Mouse (Mus musculus) neural tube, embryonic 11.5 days (tissue): ENCODE results near the gene G3bp2. TPM values are rescaled to one million over a fixed set of nuclear protein-coding genes. Genes with fewer than 3 reads are reported as not detected.

ENCODE experiments used
- ATAC-seq: fragments of 200-750 bp; cut with Nextera tagmentation; 2 replicates; pipeline ENCODE4 v1.8.0; 2017; ENCODE audit warnings: moderate number of reproducible peaks, mild to moderate bottlenecking, moderate TSS enrichment, moderate library complexity; ENCODE audit not compliant: insufficient read depth, low FRiP score, low TSS enrichment
- DNase-seq: peaks from one replicate; pipeline ENCODE4 v3.0.0-alpha.2; 2015; ENCODE audit warnings: low spot score
- H3K27ac ChIP-seq: fragments of 300-500 bp; sonication (generic); 2 replicates; pipeline ENCODE4 v1.5.1; 2014; ENCODE audit warnings: low read depth, mild to moderate bottlenecking, low read length
- H3K27me3 ChIP-seq: fragments of 300-500 bp; sonication (generic); 2 replicates; pipeline ENCODE4 v1.6.1; 2014; ENCODE audit warnings: mild to moderate bottlenecking, low read length, mixed read lengths; ENCODE audit not compliant: control insufficient read depth, insufficient read depth
- H3K36me3 ChIP-seq: fragments of 300-500 bp; sonication (generic); 2 replicates; pipeline ENCODE4 v1.6.1; 2014; ENCODE audit warnings: mild to moderate bottlenecking, low read length, moderate library complexity, mixed read lengths; ENCODE audit not compliant: control insufficient read depth, insufficient read depth
- H3K4me1 ChIP-seq: fragments of 300-500 bp; sonication (generic); 2 replicates; pipeline ENCODE4 v1.6.1; 2014; ENCODE audit warnings: low read length, mixed read lengths; ENCODE audit not compliant: control insufficient read depth, insufficient read depth
- H3K4me2 ChIP-seq: fragments of 300-500 bp; sonication (generic); 2 replicates; pipeline ENCODE4 v1.6.1; 2014; ENCODE audit warnings: low read depth, mild to moderate bottlenecking, moderate library complexity
- H3K4me3 ChIP-seq: fragments of 300-500 bp; sonication (generic); 2 replicates; pipeline ENCODE4 v1.5.1; 2014; ENCODE audit warnings: low read depth, low read length
- H3K9ac ChIP-seq: fragments of 300-500 bp; sonication (generic); 2 replicates; pipeline ENCODE4 v1.6.1; 2014; ENCODE audit warnings: mild to moderate bottlenecking, low read length
- H3K9me3 ChIP-seq: fragments of 300-500 bp; sonication (generic); 2 replicates; pipeline ENCODE4 v1.6.1; 2016; ENCODE audit warnings: low read length; ENCODE audit not compliant: control insufficient read depth
- WGBS: fragments of 180-500 bp; shearing (Covaris S2); extraction: QIAGEN DNeasy Blood & Tissue Kit; methylation state at CpG from one replicate; pipeline ENCODE4 v1.1.7; 2014; 5-methylcytosine and 5-hydroxymethylcytosine counted together
- polyA plus RNA-seq: library from polyadenylated mRNA; unstranded; fragments of >200 nt; fragmentation: Nextera tagmentation; extraction: Ambion mirVana; gene quantifications from 2 replicates; pipeline ENCODE4 v1.2.1, GENCODE M21; 2014

Gene G3bp2
- polyA plus RNA-seq, 1 experiment from 2014 or later = 308 TPM

DNA sequence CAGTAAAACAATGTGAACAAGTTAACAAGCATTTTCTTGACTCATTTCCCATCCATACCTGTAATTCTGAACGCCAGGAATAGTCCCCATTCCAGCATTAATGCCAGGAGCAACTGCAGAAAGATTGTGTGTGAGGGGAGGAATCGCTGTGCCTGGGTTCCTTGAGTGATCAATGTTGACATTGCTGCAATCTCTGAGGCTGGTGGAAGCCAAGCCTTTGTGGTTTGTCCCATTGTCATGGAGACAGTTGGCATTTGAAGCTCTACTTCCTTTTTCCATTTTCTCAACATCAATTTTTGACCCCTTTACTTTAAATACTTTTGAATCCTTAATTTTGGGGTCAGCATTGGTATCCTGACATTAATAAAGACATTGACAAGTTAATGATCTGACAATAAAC, 63.6 kb downstream of the G3bp2 start:
- WGBS = 68% methylated on average over 2 of the region's 2 CpGs
- ATAC-seq (no peak), DNase-seq (no peak)
- H3K36me3 ChIP-seq = no peaks in the 10 kb centered on the region
- no peak overlapping the region for H3K4me3 ChIP-seq
- H3K27ac ChIP-seq = no peak overlapping the region
- no peaks in the 10 kb centered on the region for H3K9me3 ChIP-seq
- H3K27me3 ChIP-seq = no peaks in the 10 kb centered on the region
- H3K4me2 ChIP-seq = no peak overlapping the region
- no peaks in the 10 kb centered on the region for H3K4me1 ChIP-seq
- no peak overlapping the region for H3K9ac ChIP-seq

- Histone ChIP-seq H3K4me1 (no peaks in the 10 kb centered on the region), H3K36me3 (no peaks in the 10 kb centered on the region), H3K9me3 (no peaks in the 10 kb centered on the region), H3K27ac (no peak overlapping the region), H3K27me3 (no peaks in the 10 kb centered on the region), H3K9ac (no peak overlapping the region), H3K4me3 (no peak overlapping the region), H3K4me2 (no peak overlapping the region)
- 75% methylated on average over 7 of the region's 7 CpGs for WGBS
- no peak for DNase-seq
- ATAC-seq = no peak
Measured at GRCm38 (mm10) chr5:92011756-92012155, 71.8 kb downstream of the G3bp2 start.

GRCm38 (mm10) chr5:92009827-92010226, 73.7 kb downstream of the G3bp2 start:
- ATAC-seq = no peak
- no peaks in the 10 kb centered on the region for H3K27me3 ChIP-seq
- H3K4me2 ChIP-seq = no peak overlapping the region
- 21% methylated on average over 2 of the region's 2 CpGs for WGBS
- DNase-seq = no peak
- no peaks in the 10 kb centered on the region for H3K36me3 ChIP-seq
- no peaks in the 10 kb centered on the region for H3K9me3 ChIP-seq
- H3K4me3 ChIP-seq = no peak overlapping the region
- H3K27ac ChIP-seq = no peak overlapping the region
- no peak overlapping the region for H3K9ac ChIP-seq
- no peaks in the 10 kb centered on the region for H3K4me1 ChIP-seq

GRCm38 (mm10) chr5:92003011-92003410, 80.5 kb downstream of the G3bp2 start:
- 72% methylated on average over 2 of the region's 2 CpGs for WGBS
- DNase-seq (peak; percentile 16), ATAC-seq (no peak)
- no peak overlapping the region for H3K9ac ChIP-seq
- H3K9me3 ChIP-seq = no peaks in the 10 kb centered on the region
- H3K4me1 ChIP-seq = no peaks in the 10 kb centered on the region
- H3K27me3 ChIP-seq = no peaks in the 10 kb centered on the region
- no peak overlapping the region for H3K4me3 ChIP-seq
- no peak overlapping the region for H3K27ac ChIP-seq
- H3K36me3 ChIP-seq = no peaks in the 10 kb centered on the region
- H3K4me2 ChIP-seq = no peak overlapping the region

Other genes with a start within 250 kb of the G3bp2 start
- gene Rchy1, start 120.7 kb downstream of the G3bp2 start, polyA plus RNA-seq = 44.8 and 50.4 TPM in 2 replicates
- not detected in 2 replicates for gene Odaph, start 96.2 kb downstream of the G3bp2 start, polyA plus RNA-seq
- 0.93 TPM in 2 replicates for gene Cdkl2, start 39.8 kb downstream of the G3bp2 start, polyA plus RNA-seq
- 26.9 and 28.1 TPM in 2 replicates for gene Uso1, start 54.2 kb upstream of the G3bp2 start, polyA plus RNA-seq
- gene U90926, start 131.7 kb upstream of the G3bp2 start, polyA plus RNA-seq = not detected in 2 replicates
- gene Ppef2, start 172.6 kb upstream of the G3bp2 start, polyA plus RNA-seq = not detected in 2 replicates
- gene Naaa, start 194.5 kb upstream of the G3bp2 start, polyA plus RNA-seq = 5.2 and 6.1 TPM in 2 replicates
- 37.8 and 38.7 TPM in 2 replicates for gene Sdad1, start 226.8 kb upstream of the G3bp2 start, polyA plus RNA-seq
- gene Cxcl9, start 244.4 kb upstream of the G3bp2 start, polyA plus RNA-seq = not detected in 2 replicates
- gene Art3, start 248.1 kb upstream of the G3bp2 start, polyA plus RNA-seq = 6.8 and 7.5 TPM in 2 replicates